Mouse (Mus musculus): ENCODE measurements around the gene Slc11a1.

GRCm38 (mm10) chr1:74408589-74409504, 33.9 kb downstream of the Slc11a1 start, which contains the start of gene Vil1:
- TF ChIP-seq CTCF (IDR thresholded peaks at IDR 0.05; ENCODE audit: borderline replicate concordance, insufficient read depth, low read depth, low read length) (no peak), POLR2A (IDR thresholded peaks at IDR 0.05; ENCODE audit: borderline replicate concordance, insufficient read depth, low read length) (no peak)
